Comparison of ENCODE assay signal across 8 mouse cellular contexts in the genomic region with DNA sequence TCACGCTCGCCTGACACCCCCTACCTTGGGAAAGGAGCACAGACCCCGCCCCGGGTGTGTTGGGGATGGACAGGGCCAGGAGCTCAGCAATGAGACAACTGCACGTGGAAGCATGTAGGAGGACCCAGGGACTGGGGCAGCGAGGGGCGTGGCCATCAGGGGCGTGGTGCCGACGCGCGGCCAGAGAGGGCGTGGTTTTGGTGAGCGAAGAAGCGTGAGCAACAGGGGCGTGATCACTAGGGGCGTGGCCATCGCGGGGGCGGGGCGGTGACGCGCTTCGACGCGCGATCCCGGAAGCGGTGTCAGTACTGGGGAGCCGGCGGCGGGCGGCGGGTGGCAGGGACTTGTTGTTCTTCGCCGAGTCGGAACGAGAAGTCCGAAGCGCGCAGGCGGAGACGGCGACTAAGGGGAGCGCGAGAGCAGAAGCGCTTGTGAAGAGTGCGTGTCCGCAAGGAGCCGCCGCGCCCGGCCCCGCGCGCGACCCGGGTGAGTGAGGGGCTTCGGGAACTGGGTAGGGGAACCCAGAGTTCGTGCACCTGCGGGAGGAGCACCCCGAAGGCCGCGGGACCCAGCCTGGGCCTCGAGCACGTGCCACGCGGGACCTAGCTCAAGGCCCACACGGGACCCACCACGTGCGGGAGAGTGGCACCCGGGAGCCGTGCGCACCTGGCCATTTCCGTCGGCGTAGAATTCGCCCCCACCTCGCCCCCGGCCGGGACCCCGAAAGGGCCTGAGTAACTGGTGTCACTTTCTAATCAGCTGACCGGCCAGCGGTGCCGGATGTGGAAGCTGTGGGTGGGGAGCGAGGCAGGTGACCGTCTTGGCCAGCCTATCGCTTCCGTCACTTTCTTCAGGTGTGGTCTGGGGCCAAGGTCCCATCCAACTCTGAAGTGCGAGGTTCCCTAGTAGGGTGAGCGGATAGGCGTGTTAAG. TPM values are rescaled to one million over a fixed set of nuclear protein-coding genes. Genes with fewer than 3 reads are reported as not detected.
A peak's percentile ranks its signal among the peaks of the same experiment; 100 is the strongest.
DNase-seq lines count a peak whose midpoint lies in the region; ATAC-seq lines count a peak whose summit lies in the region.

A gene (plus strand): TSS at position 287 of the 932 bp plus-strand sequence.

- no peaks in the 10 kb centered on the region for H3K9me3 ChIP-seq in forebrain, embryonic 11.5 days (ENCODE audit: control insufficient read depth, low read length)
- H3K9me3 ChIP-seq in heart, embryonic 16.5 days (replicated peaks; ENCODE audit: control insufficient read depth, low read length), result no peaks in the 10 kb centered on the region
- no peaks in the 10 kb centered on the region for H3K9me3 ChIP-seq in liver, embryonic 15.5 days (replicated peaks)
- H3K9me3 ChIP-seq in neural tube, embryonic 12.5 days, result no peaks in the 10 kb centered on the region

- peaks cover 5% of the 10 kb centered on the region; the same call in 1 of the 2 replicates for H3K4me1 ChIP-seq in forebrain, embryonic 11.5 days (replicated peaks; ENCODE audit: control insufficient read depth, insufficient read depth, low read length)
- H3K4me1 ChIP-seq in heart, embryonic 16.5 days (ENCODE audit: control insufficient read depth, insufficient read depth, low read length), result peaks cover 46% of the 10 kb centered on the region
- peaks cover 60% of the 10 kb centered on the region for H3K4me1 ChIP-seq in liver, embryonic 15.5 days (replicated peaks)
- H3K4me1 ChIP-seq in neural tube, embryonic 12.5 days, result peaks cover 40% of the 10 kb centered on the region

- H3K36me3 ChIP-seq in forebrain, embryonic 11.5 days (ENCODE audit: control insufficient read depth, insufficient read depth, low read length), result no peaks in the 10 kb centered on the region
- H3K36me3 ChIP-seq in heart, embryonic 16.5 days (ENCODE audit: control insufficient read depth, insufficient read depth), result no peaks in the 10 kb centered on the region
- peaks cover 25% of the 10 kb centered on the region for H3K36me3 ChIP-seq in liver, embryonic 15.5 days (replicated peaks)
- H3K36me3 ChIP-seq in neural tube, embryonic 12.5 days, result no peaks in the 10 kb centered on the region

- WGBS in forebrain, embryonic 11.5 days, result under 1% methylated on average over 91 of the region's 92 CpGs
- under 1% methylated on average over 92 of the region's 92 CpGs for WGBS in heart, embryonic 16.5 days
- WGBS in liver, embryonic 15.5 days (ENCODE audit: insufficient replicate concordance), result under 1% methylated on average over 92 of the region's 92 CpGs
- WGBS in neural tube, embryonic 12.5 days, result under 1% methylated on average over 92 of the region's 92 CpGs

- no peaks in the 10 kb centered on the region for H3K27me3 ChIP-seq in forebrain, embryonic 11.5 days (ENCODE audit: control insufficient read depth, insufficient read depth, low read length)
- no peaks in the 10 kb centered on the region for H3K27me3 ChIP-seq in heart, embryonic 16.5 days (ENCODE audit: control insufficient read depth, insufficient read depth, low read length)
- no peaks in the 10 kb centered on the region for H3K27me3 ChIP-seq in liver, embryonic 15.5 days
- H3K27me3 ChIP-seq in neural tube, embryonic 12.5 days (replicated peaks), result no peaks in the 10 kb centered on the region

- peak; percentile 97 to 99 for DNase-seq in CD8-positive naive resting alpha-beta T cell, adult 2 months (ENCODE audit: low read depth in 2 of 2, low spot score in 2 of 2)
- DNase-seq in c-Kit-positive CD71-negative TER-119-negative erythroid progenitor cells, embryonic 14.5 days (ENCODE audit: low read depth), result peak; percentile 93
- peak; percentile 99 for DNase-seq in forebrain, embryonic 11.5 days (ENCODE audit: low spot score)
- peak; percentile 98 to 99 for DNase-seq in kidney, postnatal 36 days
- DNase-seq in telencephalon, adult 2 months (ENCODE audit: low read depth, low spot score), result peak; percentile 64

- peak; percentile 89 for ATAC-seq in forebrain, embryonic 11.5 days (replicated peaks; ENCODE audit: low FRiP score)
- ATAC-seq in heart, embryonic 16.5 days (replicated peaks; ENCODE audit: extremely low read depth, insufficient read depth, low FRiP score), result peak; percentile 84
- peak; percentile 82 for ATAC-seq in liver, embryonic 15.5 days (ENCODE audit: insufficient read depth)
- peak; percentile 85 for ATAC-seq in neural tube, embryonic 12.5 days (ENCODE audit: low FRiP score, low read depth)

- H3K27ac ChIP-seq in forebrain, embryonic 11.5 days (ENCODE audit: low read depth, low read length), result no peak within 1 kb of the TSS
- peak within 1 kb of the TSS; percentile 93 for H3K27ac ChIP-seq in heart, embryonic 16.5 days (ENCODE audit: low read length)
- peak within 1 kb of the TSS; percentile 97 for H3K27ac ChIP-seq in liver, embryonic 15.5 days (replicated peaks)
- no peak within 1 kb of the TSS for H3K27ac ChIP-seq in neural tube, embryonic 12.5 days

- peak within 1 kb of the TSS; percentile 100 for H3K4me2 ChIP-seq in forebrain, embryonic 11.5 days (ENCODE audit: low read depth, low read length, severe bottlenecking)
- peak within 1 kb of the TSS; percentile 99 for H3K4me2 ChIP-seq in heart, embryonic 16.5 days (ENCODE audit: low read depth, low read length)
- peak within 1 kb of the TSS; percentile 76 for H3K4me2 ChIP-seq in liver, embryonic 15.5 days
- peak within 1 kb of the TSS; percentile 100 for H3K4me2 ChIP-seq in neural tube, embryonic 12.5 days (replicated peaks)

- peak within 1 kb of the TSS; percentile 82 for H3K4me3 ChIP-seq in forebrain, embryonic 11.5 days (ENCODE audit: low read depth, low read length)
- H3K4me3 ChIP-seq in heart, embryonic 16.5 days (ENCODE audit: low read length), result peak within 1 kb of the TSS; percentile 99
- H3K4me3 ChIP-seq in liver, embryonic 15.5 days (replicated peaks), result peak within 1 kb of the TSS; percentile 99
- peak within 1 kb of the TSS; percentile 77 for H3K4me3 ChIP-seq in neural tube, embryonic 12.5 days

- H3K9ac ChIP-seq in forebrain, embryonic 11.5 days (ENCODE audit: low read length), result peak within 1 kb of the TSS; percentile 75
- peak within 1 kb of the TSS; percentile 96 for H3K9ac ChIP-seq in heart, embryonic 16.5 days (ENCODE audit: low read length)
- peak within 1 kb of the TSS; percentile 98 for H3K9ac ChIP-seq in liver, embryonic 15.5 days
- H3K9ac ChIP-seq in neural tube, embryonic 12.5 days, result peak within 1 kb of the TSS; percentile 66

RNA-seq across cellular contexts. Expression of the gene that starts here (rescaled TPM):
- polyA plus RNA-seq in forebrain, embryonic 11.5 days (2014; fragmentation: Nextera tagmentation; extraction: Ambion mirVana), result 7.5 and 8.3 TPM in 2 replicates
- 22.1 and 24.9 TPM in 2 replicates for polyA plus RNA-seq in heart, embryonic 16.5 days (2015; fragmentation: Nextera tagmentation; extraction: Ambion mirVana)
- polyA plus RNA-seq in liver, embryonic 15.5 days (2015; fragmentation: Nextera tagmentation; extraction: Ambion mirVana), result 44.5 and 50.0 TPM in 2 replicates
- polyA plus RNA-seq in neural tube, embryonic 12.5 days (2016; fragmentation: Nextera tagmentation; extraction: Ambion mirVana), result 12.8 and 12.9 TPM in 2 replicates

Comparison
In these comparisons a context has a peak if more than half of its experiments do, and no peak if none do; other contexts are left out.
1. H3K27ac ChIP-seq: peak in heart, embryonic 16.5 days (single experiment) and liver, embryonic 15.5 days (single experiment); none in forebrain, embryonic 11.5 days (single experiment) and neural tube, embryonic 12.5 days (single experiment).
2. Peak in every context shown above with its lines, with median percentiles within 50 percentile points of each other: DNase-seq, ATAC-seq, H3K4me2 ChIP-seq, H3K4me3 ChIP-seq and H3K9ac ChIP-seq.